Mouse (Mus musculus) fat pad, adult 2 months (tissue): ENCODE results near the gene Cerk.
A peak's percentile ranks its signal among the peaks of the same experiment; 100 is the strongest.
"Not testable (repeated sequence)": the region's sequence is repeated elsewhere in the genome, so short reads cannot be mapped to it uniquely, and the experiment has no call there.

Source experiments
- DNase-seq: peaks from one replicate; pipeline ENCODE4 v3.0.0-alpha.2; 2011; ENCODE audit warnings: low read depth, low spot score; ENCODE audit errors: extremely low read depth

Cerk gene

DNA sequence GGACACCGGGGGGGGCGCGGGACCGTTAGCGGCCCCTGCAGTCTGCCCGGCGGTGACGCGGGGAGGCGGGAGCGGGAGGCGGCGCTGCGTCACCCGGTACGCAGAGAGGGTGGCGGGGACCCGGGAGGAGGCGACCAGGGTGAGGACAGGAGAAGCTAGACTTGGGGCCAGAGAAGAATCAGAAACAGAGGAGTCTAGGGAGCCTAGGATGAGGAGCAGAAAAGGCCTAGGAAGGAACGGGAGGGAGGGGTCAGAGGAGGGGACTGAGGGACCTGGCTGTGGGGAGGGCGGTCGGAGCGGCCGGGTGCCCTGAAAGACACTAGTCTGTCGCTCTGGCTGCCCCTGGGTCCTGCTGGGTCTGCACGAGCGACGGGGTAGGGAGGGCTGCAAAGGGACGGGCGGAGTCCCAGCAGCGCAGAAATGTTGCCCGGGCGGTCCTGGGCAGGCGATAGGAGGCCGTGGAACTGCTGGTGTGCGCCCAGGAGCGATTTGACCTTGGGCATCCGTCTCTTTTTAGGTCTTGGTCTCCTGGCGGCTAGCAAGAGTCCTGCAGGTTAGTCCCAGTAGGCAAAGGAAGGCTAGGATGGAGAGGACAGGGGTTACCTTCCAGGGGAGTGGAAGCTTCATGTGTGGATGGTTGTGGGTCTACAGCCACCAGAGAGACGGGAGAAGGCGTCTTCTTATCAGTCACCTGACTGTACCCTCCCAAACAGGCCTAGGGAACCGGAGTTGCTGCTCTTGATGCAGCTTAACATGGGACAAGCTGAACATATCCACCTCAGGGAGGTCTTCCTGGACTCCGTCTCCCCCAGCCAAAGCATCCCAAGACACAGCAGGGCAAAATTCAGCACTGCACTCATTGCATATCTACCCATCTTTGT lies at the start of gene Cerk:
Gene Cerk (minus strand): TSS at position 453 of the 881 bp plus-strand sequence.
- DNase-seq, result no peak

DNA sequence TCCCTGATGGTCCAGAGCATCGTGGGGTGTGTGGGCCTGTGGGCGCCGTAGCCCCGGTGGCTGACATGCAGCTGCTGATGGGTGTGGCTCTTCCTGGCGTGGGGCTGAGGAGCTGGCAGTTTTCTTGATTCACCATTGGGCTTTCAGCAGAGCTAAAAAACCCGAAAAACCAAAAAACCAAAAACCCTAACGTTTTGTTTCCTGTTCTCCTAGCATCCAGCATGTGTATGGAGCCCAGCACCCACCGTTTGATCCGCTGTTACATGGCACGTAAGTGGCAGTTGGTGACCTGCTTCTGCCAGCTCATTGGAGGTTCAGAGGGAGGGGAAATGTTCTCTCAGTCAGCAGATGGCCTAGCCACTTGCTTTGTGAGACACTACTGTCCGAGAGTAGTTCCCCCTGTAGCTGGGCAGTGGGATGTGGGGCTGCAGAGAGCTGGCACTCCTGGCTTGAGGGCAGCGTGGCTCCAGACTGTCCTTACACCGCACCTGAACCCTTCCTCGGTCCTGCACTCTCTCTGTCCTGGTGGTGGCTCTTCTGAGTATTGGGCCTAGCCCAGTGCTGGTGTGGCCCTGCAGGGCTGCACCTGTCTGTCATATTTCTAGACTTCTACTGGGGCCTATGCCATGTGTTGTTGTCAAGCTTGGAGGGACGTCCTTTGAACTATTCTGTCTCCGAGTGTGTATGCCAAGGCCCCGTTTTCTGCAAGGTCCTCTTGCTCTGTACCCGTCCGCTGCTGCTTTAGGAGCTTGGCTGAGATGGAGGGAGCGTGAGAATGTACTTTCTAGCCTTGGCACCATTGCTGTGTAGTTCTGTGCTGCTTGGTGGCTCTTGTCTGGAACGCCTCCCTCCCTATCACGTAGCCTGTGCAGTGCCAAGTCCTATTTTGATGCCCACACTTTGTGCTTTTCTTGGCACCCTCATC lies 48.8 kb upstream of the Cerk start:
- DNase-seq, result no peak

DNA sequence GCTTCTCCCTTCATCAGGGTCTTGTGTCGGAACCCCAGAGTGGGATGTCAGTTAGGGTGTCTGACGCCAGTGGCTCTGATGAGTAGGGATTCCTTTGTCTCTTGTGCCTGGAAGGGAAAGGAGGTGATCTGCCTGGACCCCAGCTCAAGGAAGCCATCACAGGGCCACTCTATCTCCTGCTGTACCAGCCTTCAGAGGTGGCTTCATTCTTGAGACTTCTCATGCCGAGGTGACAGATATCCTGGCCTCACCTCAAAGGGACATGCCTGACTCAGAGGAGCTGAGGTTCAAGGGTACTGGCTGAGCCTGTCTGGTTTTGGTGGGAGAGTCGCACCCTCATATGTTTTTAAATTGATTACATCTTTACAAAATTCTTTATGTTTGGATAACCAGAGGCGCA lies 48.1 kb upstream of the Cerk start:
- DNase-seq, result no peak

DNA sequence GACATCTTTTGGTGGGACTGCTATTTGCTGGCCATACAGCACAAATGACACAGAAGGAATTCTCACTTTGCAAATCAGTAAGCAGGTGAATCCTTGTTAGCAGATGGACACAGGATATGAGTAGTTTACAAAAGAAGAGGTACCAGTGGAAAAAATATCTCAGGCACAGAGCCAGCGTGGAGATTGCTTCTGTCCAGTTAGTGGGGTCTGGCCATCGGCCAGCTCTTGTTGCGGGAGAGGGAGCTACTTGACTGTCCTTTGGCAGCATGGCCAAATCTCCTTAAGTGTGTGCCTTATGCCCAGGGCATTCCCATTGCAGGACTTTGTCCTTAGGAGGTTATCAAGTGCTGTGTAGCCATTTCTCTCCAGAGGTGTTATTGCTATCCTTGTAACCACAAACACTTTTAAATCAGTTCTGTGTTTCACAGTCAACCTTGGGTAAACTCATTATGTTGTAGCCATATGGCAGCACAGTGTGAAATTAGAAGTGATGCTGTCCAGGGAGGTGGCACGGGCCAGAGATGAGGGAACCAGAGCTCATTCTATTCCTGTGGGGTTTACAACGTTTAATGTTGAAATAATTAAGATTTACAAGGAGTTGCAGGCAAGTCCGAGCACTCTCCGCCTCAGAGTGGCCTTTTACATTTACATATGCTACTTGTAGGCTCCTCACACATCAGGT lies 46.0 kb upstream of the Cerk start:
- no peak for DNase-seq

DNA sequence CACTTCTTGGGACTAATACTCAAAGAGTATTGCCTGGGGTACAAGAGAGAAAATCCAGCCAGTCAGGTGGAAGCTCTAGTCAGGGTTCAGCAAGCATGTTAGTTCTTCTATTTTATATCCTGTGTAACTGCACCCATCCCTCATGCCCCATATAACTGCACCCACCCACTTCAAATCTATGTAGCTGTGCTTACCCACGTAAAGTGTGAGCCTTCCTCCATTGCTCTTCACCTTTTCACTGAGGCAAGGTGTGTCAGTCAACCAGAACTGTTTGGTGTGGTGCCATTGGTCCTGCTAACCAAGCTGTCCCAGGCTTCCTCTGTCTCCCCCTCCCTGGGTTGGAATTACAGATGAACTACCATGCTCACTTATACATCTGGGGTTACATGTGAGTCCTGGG lies 45.2 kb upstream of the Cerk start:
- DNase-seq, result no peak

DNA sequence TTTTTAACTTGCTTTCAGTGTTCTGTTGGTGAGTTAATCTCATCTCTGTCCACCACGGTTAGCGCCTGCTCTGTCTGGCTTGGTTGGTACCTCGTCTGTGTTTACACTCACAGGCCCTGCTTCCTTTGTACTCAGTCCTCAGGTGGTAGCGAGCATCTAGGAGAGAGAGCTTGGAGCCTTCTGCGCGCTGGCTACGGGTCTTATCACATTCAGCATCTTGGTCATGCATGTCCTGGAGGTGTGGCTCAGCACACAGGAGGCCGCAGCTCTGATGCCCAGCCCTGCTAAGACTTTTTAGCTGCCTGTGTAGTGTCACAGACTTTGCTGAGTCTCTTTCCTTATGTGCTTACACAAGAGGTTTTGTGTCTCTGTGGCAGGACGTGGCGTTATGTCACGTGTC lies 43.7 kb upstream of the Cerk start:
- no peak for DNase-seq

DNA sequence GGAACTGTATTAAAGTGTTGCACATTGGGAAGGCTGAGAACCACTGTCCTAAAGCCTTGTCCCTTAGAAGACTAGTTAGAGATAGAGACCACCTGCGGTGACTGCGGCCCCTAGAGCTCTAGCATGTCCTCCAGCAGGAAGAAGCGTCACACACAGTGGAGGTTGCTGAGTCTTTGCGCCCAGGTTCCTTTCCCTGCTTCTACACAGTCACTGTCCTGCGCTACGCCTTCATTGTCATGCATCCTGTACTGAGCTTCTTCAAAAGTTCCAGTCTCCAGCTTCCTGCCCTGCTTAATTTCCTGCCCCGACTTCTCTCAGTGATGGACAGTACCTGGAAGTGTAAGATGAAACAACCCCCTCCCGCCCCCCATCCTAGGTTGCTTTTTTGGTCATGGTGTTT lies 43.1 kb upstream of the Cerk start:
- no peak for DNase-seq

DNA sequence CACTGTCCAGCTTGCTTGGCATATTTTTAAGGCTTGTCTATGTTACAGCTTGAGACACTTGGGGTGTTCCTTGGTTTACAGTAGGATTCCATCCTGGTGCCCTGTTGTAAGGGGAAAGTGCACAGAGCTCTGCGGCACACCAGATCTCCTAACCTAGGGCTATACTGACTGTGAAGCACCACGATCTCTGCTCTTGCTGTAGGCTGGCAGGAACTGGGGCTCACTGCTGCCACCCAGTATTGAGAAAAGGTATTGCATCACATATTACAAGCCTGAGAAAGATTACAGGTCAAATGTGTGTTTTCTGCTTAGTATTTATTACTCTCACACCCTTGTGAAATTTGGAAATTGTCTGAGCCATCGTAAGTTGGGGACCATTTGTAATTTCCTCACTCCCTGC lies 42.2 kb upstream of the Cerk start:
- DNase-seq, result no peak

DNA sequence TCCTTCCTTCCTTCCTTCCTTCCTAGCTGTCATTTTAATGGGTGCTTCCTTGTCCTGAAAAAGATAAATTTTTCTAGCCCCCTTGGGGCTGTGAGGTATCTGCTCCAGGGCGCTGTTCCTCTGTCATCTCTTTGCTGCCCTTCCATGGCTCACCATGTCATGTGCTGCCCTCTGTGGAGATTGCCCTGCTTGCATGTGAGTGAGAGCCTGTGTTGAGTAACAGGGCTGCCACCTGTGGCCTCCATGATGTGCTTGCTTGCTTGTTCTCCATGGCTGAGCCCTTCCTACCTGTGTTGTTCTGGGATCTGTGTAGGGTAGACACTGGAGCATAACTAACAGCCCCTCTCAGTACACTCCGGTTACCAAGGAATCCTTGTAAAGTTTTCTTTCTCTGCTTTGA lies 41.0 kb upstream of the Cerk start:
- no peak for DNase-seq

DNA sequence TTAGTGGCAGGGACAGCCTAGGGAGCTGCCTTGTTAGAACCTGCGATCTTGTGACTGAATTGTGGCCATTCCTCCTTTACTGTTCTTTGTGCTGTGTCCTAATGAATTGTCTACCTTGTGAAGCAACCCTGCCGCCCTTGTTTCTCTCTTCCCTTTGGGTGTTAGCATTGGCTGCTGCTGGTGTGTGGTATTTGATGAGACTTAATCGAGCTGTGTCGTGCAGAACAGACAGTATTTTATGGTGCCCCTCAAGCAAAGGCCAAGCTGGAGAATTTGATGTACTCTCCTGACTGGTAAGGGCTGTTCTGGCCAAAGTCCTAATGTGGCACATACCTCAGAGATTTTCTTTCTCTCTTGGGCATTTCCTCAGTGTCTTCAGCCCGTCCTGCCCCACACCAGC lies 40.3 kb upstream of the Cerk start:
- peak; percentile 82 for DNase-seq

DNA sequence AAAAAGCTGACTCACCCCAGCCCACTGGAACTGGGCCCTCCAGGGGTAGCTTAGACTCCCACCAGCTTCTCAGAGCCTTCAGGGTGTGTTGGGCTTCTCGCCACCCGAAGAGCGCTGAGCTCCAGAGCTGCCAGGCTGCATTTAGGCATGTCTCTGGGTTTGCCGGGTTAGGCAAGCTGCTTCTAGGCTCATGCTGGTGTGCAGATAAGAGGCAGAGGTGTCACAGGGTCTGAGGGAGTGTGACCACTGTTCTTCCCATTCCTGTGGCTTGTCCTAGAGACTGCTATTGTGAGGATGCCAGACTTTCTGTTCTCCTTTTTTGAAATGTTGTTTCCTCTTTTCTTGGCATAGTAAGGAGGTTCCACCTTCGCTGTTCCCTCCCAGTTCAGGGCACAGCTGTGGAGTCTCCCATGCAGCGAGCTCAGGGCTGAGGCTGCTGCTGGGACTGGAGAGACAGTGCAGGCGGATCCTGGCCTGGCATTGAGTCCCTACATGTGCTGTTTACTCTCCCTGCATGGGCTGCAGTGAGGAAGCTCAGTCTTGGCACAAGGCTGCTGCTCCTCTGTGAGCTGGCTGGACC lies 39.1 kb upstream of the Cerk start:
- DNase-seq, result no peak

DNA sequence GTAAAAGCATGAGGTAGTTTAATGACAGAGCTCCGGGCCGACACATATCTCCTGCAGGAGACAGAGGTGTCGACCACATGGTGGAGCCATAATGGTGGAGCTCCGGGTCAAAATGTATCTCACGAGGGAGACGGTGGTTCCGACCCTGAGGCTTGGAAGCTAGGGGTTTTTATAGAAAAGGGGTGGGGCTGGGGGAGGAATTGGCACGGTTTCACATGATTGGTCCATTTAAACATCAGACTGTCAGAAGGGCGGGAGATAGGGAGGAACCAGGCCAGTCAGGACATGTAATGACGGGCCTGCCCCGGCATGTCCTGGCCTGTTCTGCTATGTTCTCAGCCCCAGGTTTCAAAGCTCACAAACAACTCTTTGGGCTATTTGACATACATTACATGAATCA lies 36.0 kb upstream of the Cerk start:
- DNase-seq, result not testable (repeated sequence)

DNA sequence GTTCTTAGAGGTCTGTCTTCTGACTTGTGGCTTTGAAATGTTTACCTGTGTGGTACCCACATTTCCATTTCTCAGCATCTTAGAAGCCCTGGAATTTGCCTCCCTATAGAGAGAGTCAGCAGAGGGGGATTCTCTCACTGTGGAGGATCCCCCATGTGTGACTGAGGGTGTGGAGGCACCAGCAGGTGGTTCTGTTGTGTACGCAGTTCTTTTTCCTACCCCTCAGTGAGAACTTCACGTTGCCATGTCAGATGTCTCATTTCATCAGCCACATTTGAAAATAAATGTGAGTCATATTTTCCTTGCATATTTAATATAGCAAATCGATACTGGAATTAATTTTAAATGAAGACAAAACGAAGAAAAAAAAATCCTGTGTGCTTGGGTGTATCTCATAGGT lies 35.4 kb upstream of the Cerk start:
- no peak for DNase-seq

DNA sequence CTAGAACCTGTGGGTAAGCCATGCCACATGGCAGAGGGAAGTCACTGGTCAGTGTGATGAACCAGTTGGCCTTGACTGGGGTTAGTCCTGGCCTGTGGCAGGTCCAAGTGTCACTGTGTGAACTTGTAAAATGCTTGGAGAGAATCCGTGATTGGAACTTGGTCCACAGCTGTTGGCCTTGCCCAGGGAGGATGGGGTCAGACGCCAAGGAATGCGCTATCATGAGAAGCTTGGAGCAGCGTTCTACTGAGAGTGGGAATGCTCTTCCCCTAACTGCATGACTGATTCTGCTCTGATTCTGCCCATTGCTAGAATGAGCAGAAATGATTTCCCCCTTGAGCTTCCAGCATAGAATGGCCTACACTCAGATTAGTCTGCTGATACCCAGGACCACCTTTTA lies 34.8 kb upstream of the Cerk start:
- DNase-seq, result no peak

DNA sequence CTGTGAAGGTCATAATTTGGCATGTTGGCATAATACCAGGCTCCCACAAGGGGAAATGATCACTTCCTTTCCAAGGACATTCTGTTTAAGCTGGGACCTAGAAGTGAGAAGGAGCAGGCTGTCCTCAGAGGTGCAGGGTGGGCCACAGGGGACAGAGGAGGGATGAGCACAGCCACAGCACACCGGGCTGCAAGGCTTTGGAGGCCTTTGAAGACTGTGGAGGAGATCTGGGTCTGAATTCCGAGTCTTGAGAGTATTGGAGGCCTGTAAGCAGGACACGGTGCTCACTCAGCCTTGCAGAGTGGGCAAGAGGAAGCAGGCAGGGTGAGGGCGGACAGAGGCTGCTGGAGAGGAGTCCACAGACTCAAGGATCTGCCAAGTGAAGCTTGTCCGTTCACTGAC lies 34.3 kb upstream of the Cerk start:
- DNase-seq, result no peak

DNA sequence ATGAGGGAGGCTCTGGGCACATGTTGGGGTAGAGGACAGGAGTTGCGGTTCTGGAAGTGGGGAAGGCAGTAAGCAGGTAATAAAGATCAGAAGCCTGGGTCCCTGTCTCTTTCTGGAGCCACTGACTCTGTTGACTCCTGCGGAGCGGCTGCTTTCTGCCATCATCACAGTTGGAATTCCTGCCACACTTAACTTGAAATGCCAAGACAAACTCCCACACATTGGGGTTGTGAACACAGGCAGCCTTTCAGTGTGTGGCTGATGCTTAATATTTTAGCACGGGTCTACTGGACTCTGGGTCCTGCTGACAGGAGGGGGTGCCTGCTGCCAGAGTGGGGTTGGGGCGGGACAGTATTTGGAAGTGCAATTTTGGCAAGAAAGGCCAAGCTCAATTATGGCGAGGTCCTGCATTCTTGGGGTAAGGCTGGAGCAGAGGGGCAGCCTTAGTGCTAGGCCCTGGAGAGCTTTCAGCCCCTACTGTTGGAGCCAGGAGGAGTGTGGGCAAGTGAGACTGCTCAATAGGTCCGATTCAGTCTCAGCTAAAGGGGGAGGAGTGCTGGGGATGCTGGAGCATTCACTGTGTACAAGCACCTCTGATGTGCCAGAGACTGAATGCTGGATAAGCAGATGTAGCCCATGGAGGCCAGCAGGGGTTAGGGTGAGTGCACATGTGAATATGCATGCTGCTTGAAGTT lies 33.7 kb upstream of the Cerk start:
- no peak for DNase-seq

DNA sequence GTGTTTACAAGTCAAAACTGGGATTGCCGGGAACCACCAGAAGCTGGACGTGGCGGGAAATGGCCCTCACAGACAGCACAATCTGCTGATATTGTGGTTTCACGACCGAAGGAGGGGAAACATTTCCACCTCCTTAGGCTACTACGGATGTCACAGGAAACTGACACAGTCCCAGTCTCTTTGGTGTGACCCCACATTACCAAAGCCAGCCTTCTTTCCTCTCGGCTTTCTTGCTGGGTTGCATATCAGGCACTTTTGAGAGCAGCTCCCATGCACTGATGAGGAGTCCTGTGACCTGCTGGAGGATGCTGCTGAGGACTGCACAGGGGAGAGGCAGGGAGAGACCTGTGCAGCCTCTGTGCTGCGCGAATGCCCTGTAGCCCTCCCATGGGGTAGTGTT lies 30.7 kb upstream of the Cerk start:
- DNase-seq, result not testable (repeated sequence)

DNA sequence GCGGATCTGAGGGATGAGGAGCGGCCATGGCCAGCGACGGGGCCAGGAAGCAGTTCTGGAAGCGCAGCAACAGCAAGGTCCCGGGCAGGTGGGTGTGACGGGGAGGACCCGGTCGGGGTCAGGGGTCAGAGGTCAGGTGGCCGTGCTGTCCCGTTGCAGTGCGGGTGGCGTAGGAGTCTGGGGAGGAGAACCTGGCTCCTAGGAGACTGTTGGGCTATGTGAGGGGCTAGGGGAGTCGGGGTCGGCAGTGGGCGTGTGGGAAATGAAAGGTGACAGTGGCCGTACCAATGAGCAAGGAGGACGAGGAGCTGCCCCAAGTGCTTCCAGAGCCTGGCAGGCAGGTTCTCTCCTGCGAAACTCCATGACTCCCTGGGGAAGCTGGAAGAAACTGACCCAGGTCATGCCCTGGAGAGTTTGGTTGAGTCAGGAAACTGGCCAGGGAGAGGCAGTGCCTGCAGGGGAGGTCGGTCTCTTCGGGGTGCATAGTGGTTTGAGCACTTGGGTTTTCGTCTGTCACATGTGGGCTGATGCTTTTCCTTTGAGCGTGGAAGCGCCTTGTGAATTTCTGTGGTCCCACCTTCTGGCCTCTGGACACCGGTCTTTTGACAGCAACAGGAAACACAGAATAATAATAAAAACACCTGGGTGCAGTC lies 28.7 kb upstream of the Cerk start:
- no peak for DNase-seq

DNA sequence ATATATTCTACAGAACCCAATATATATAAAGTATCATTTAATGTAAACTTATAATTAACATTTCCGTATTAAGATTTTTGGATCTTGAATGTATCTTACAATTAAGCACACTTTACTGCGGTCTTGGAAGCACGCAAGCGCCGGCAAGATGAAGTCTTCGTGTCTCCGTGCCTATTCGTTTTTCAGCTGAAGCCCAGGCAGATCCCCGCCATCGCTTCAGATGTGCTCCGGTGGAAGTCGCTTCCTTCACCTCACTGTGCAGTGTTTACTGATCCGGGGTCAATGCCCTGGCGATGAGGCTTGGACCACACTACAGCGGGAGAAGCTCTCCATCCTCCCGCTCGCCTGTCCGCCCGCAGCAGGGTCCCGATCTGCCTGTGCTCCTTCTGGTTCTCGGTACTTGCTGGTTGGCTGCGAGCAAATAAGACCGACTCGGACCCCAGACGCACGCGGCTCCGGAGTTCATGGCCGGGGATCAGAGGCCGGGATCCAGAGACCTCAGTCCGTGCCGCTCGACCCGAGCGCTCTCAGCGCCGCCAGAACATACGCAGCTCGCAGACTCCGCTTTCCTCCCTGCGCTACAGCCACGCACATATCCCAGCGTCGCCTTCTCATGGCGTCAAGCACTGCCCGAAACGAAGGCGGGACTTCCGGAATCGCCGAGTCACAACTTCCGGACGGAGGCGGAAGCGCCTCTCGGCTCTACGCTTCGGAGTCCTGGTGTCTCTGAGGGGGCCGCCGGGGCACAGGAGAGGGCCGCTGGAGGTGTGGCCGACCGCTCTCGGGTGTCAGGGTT lies 28.0 kb upstream of the Cerk start, which contains the start of gene Tbc1d22a:
Gene Tbc1d22a (plus strand): TSS at position 707 of the 796 bp plus-strand sequence.
- DNase-seq, result no peak
